Mouse (Mus musculus): ENCODE measurements around the gene Stx7. TPM values are rescaled to one million over a fixed set of nuclear protein-coding genes. Genes with fewer than 3 reads are reported as not detected.
A peak's percentile ranks its signal among the peaks of the same experiment; 100 is the strongest.

Gene Stx7
- polyA plus RNA-seq, 1 experiment from 2014 or later = 70.4 TPM

DNA sequence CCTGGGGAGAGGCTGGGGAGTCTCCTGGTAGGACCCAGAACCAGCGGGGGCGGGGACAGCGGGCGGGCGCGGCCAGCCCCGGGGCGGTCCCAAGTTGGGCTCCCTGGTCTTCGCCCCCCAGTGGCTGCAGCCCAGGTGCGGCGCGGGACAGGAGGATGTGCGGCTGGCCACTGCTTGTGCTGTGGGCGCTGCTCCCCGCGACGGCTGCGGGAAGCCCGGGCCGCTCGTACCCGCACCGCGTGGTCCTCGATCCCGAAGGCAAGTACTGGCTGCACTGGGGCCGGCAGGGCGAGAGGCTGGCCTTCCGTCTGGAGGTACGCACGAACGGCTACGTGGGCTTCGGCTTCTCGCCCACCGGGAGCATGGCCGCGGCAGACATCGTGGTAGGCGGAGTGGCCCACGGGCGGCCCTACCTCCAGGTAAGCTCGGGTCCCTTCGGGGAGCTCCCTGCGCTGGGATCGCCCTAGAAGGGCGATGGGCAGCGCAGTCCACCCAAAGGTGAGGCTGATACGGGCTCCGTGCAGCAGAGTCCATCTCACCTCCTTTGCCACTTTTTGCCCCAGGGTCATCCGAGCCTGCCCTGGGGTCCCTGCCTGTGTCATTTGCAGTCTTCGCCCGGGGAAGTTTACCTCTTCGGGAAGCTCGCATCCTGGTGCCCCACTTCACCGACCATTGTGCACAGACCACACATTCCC, 74.5 kb downstream of the Stx7 start, which contains the start of gene Moxd1:
TSS of gene Moxd1 (plus strand) at position 69 of the 695 bp plus-strand sequence.
- Histone ChIP-seq H3K27me3 (peaks cover 11% of the 10 kb centered on the region; the same call in 1 of the 2 replicates), H3K4me2 (peak within 1 kb of the TSS; percentile 90), H3K9ac (peak within 1 kb of the TSS; percentile 31), H3K36me3 (no peaks in the 10 kb centered on the region), H3K4me3 (peak within 1 kb of the TSS; percentile 46), H3K9me3 (no peaks in the 10 kb centered on the region), H3K4me1 (peaks cover 15% of the 10 kb centered on the region), H3K27ac (no peak within 1 kb of the TSS)
- whole genome bisulfite sequencing = 2% methylated on average over 56 of the region's 56 CpGs
- ATAC-seq (ENCODE audit: insufficient number of reproducible peaks, low FRiP score, low TSS enrichment, low read depth) = peak; percentile 72

GRCm38 (mm10) chr10:24224591-24224990, 75.5 kb downstream of the Stx7 start:
- H3K4me2 ChIP-seq = peak overlapping the region; percentile 90; the same call in 1 of the 2 replicates
- peak overlapping the region; percentile 46 for H3K4me3 ChIP-seq
- no peak overlapping the region for H3K27ac ChIP-seq
- H3K27me3 ChIP-seq = peaks cover 11% of the 10 kb centered on the region; the same call in 1 of the 2 replicates
- H3K9ac ChIP-seq = no peak overlapping the region
- no peaks in the 10 kb centered on the region for H3K36me3 ChIP-seq
- WGBS = 25% methylated on average over 8 of the region's 8 CpGs
- peaks cover 15% of the 10 kb centered on the region for H3K4me1 ChIP-seq
- H3K9me3 ChIP-seq = no peaks in the 10 kb centered on the region
- ATAC-seq (ENCODE audit: insufficient number of reproducible peaks, low FRiP score, low TSS enrichment, low read depth) = no peak

GRCm38 (mm10) chr10:24228318-24229183, 79.4 kb downstream of the Stx7 start:
- Histone ChIP-seq H3K36me3 (no peaks in the 10 kb centered on the region), H3K4me1 (peaks cover 7% of the 10 kb centered on the region), H3K4me3 (no peak overlapping the region), H3K9ac (no peak overlapping the region), H3K27me3 (peaks cover 7% of the 10 kb centered on the region; the same call in 1 of the 2 replicates), H3K9me3 (no peaks in the 10 kb centered on the region), H3K4me2 (no peak overlapping the region), H3K27ac (no peak overlapping the region)
- 61% methylated on average over 12 of the region's 12 CpGs for WGBS
- no peak for ATAC-seq (ENCODE audit: insufficient number of reproducible peaks, low FRiP score, low TSS enrichment, low read depth)

DNA sequence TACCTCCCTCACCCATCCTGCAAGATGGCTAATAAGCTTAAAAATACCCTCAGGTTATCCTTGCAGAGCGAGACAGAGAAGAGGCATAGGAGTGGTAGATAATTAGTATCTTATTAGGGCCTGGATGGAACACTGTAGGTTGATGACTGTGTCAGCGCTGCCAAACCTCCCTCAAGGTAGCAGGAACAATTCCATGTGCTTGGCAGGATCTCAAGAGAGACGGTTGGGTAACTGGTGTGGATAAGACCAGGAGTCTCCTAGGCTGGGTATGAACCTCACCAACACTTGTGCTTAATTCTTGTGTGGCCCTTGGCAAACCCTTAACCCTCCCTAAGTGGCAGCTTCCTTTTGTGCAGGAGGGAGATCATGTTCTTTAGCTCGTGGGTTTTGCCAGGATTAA, 83.2 kb downstream of the Stx7 start:
- Histone ChIP-seq H3K9ac (no peak overlapping the region), H3K4me2 (no peak overlapping the region), H3K27ac (no peak overlapping the region), H3K36me3 (no peaks in the 10 kb centered on the region), H3K4me1 (peaks cover 13% of the 10 kb centered on the region), H3K9me3 (no peaks in the 10 kb centered on the region), H3K27me3 (no peaks in the 10 kb centered on the region), H3K4me3 (no peak overlapping the region)
- 48% methylated on average over 4 of the region's 4 CpGs for WGBS
- ATAC-seq (ENCODE audit: insufficient number of reproducible peaks, low FRiP score, low TSS enrichment, low read depth) = no peak

- Histone ChIP-seq H3K4me3 (peak overlapping the region; percentile 6; the same call in 1 of the 2 replicates), H3K27me3 (no peaks in the 10 kb centered on the region), H3K36me3 (no peaks in the 10 kb centered on the region), H3K27ac (no peak overlapping the region), H3K9ac (no peak overlapping the region), H3K4me1 (peaks cover 13% of the 10 kb centered on the region), H3K4me2 (peak overlapping the region; percentile 19; the same call in 1 of the 2 replicates), H3K9me3 (no peaks in the 10 kb centered on the region)
- 30% methylated on average over 23 of the region's 23 CpGs for WGBS
- ATAC-seq (ENCODE audit: insufficient number of reproducible peaks, low FRiP score, low TSS enrichment, low read depth) = no peak
These were observed 86.6 kb downstream of the Stx7 start for GRCm38 (mm10) chr10:24235426-24236283.

Other genes with a start within 250 kb of the Stx7 start
- gene Taar1, start 228.9 kb upstream of the Stx7 start, polyA plus RNA-seq (2015; fragmentation: Nextera tagmentation; extraction: Ambion mirVana) = not detected in 2 replicates
- gene Taar2, start 210.7 kb upstream of the Stx7 start, polyA plus RNA-seq (2015; fragmentation: Nextera tagmentation; extraction: Ambion mirVana) = not detected in 2 replicates
- gene Taar3, start 199.7 kb upstream of the Stx7 start, polyA plus RNA-seq (2015; fragmentation: Nextera tagmentation; extraction: Ambion mirVana) = not detected in 2 replicates
- gene Taar4, start 188.8 kb upstream of the Stx7 start, polyA plus RNA-seq (2015; fragmentation: Nextera tagmentation; extraction: Ambion mirVana) = not detected in 2 replicates
- gene Taar5, start 178.6 kb upstream of the Stx7 start, polyA plus RNA-seq (2015; fragmentation: Nextera tagmentation; extraction: Ambion mirVana) = not detected in 2 replicates
- not detected in 2 replicates for gene Taar6, start 163.7 kb upstream of the Stx7 start, polyA plus RNA-seq (2015; fragmentation: Nextera tagmentation; extraction: Ambion mirVana)
- not detected in 2 replicates for gene Taar7a, start 155.8 kb upstream of the Stx7 start, polyA plus RNA-seq (2015; fragmentation: Nextera tagmentation; extraction: Ambion mirVana)
- gene Taar7b, start 149.4 kb upstream of the Stx7 start, polyA plus RNA-seq (2015; fragmentation: Nextera tagmentation; extraction: Ambion mirVana) = not detected in 2 replicates
- gene Taar7d, start 122.1 kb upstream of the Stx7 start, polyA plus RNA-seq (2015; fragmentation: Nextera tagmentation; extraction: Ambion mirVana) = not detected in 2 replicates
- gene Taar7e, start 111.7 kb upstream of the Stx7 start, polyA plus RNA-seq (2015; fragmentation: Nextera tagmentation; extraction: Ambion mirVana) = not detected in 2 replicates
- gene Taar7f, start 99.8 kb upstream of the Stx7 start, polyA plus RNA-seq (2015; fragmentation: Nextera tagmentation; extraction: Ambion mirVana) = not detected in 2 replicates
- gene Taar8a, start 72.8 kb upstream of the Stx7 start, polyA plus RNA-seq (2015; fragmentation: Nextera tagmentation; extraction: Ambion mirVana) = not detected in 2 replicates
- gene Taar8b, start 57.0 kb upstream of the Stx7 start, polyA plus RNA-seq (2015; fragmentation: Nextera tagmentation; extraction: Ambion mirVana) = not detected in 2 replicates
- gene Taar8c, start 47.4 kb upstream of the Stx7 start, polyA plus RNA-seq (2015; fragmentation: Nextera tagmentation; extraction: Ambion mirVana) = not detected in 2 replicates
- not detected in 2 replicates for gene Taar9, start 39.8 kb upstream of the Stx7 start, polyA plus RNA-seq (2015; fragmentation: Nextera tagmentation; extraction: Ambion mirVana)
- 18.2 and 19.2 TPM in 2 replicates for gene Moxd1, start 74.2 kb downstream of the Stx7 start, polyA plus RNA-seq (2015; fragmentation: Nextera tagmentation; extraction: Ambion mirVana)

Data from limb, embryonic 15.5 days (tissue).